In genomic region chr16:17759813-17760321, GRCm38 (mm10) we compare ENCODE assay signal across 7 mouse cellular contexts. TPM values are rescaled to one million over a fixed set of nuclear protein-coding genes. Genes with fewer than 3 reads are reported as not detected.
DNase-seq lines count a peak whose midpoint lies in the region; ATAC-seq and TF ChIP-seq lines count a peak whose summit lies in the region.

No protein-coding gene starts in this region.

- H3K27me3 ChIP-seq in forebrain, embryonic 15.5 days, result no peaks in the 10 kb centered on the region
- no peaks in the 10 kb centered on the region for H3K27me3 ChIP-seq in lung, embryonic 15.5 days

- H3K9ac ChIP-seq in forebrain, embryonic 15.5 days (replicated peaks), result peak overlapping the region; percentile 80
- peak overlapping the region; percentile 75 for H3K9ac ChIP-seq in lung, embryonic 15.5 days

- H3K9me3 ChIP-seq in forebrain, embryonic 15.5 days, result no peaks in the 10 kb centered on the region
- no peaks in the 10 kb centered on the region for H3K9me3 ChIP-seq in lung, embryonic 15.5 days

- peaks cover 34% of the 10 kb centered on the region for H3K4me1 ChIP-seq in forebrain, embryonic 15.5 days
- peaks cover 18% of the 10 kb centered on the region for H3K4me1 ChIP-seq in lung, embryonic 15.5 days

- ATAC-seq in forebrain, embryonic 15.5 days (replicated peaks), result peak; percentile 39; the same call in 1 of the 2 replicates
- ATAC-seq in lung, embryonic 15.5 days (ENCODE audit: borderline replicate concordance, extremely low read depth, low FRiP score, low TSS enrichment), result peak; percentile 52; the same call in 1 of the 2 replicates

- H3K36me3 ChIP-seq in forebrain, embryonic 15.5 days, result peaks cover 4% of the 10 kb centered on the region; the same call in 1 of the 2 replicates
- H3K36me3 ChIP-seq in lung, embryonic 15.5 days, result peaks cover 5% of the 10 kb centered on the region; the same call in 1 of the 2 replicates

- H3K4me3 ChIP-seq in forebrain, embryonic 15.5 days, result peak overlapping the region; percentile 60
- H3K4me3 ChIP-seq in layer of hippocampus, adult 2 months, result peak overlapping the region; percentile 59
- peak overlapping the region; percentile 59 for H3K4me3 ChIP-seq in lung, embryonic 15.5 days

- TF ChIP-seq CTCF in layer of hippocampus, adult 2 months (conservative IDR thresholded peaks at IDR 0.05), result no peak

- WGBS in forebrain, embryonic 15.5 days, result under 1% methylated on average over 52 of the region's 54 CpGs
- 1% methylated on average over 54 of the region's 54 CpGs for WGBS in lung, embryonic 15.5 days

- DNase-seq in T-cell, adult 2 months (ENCODE audit: low spot score), result peak; percentile 32
- peak; percentile 69 for DNase-seq in cerebellum, adult 11-12 months
- DNase-seq in heart, postnatal 4 days, result peak; percentile 64
- peak in 1 of 2 experiments; percentile 11 for DNase-seq in layer of hippocampus, adult 2 months (ENCODE audit: low spot score in 2 of 2)
- DNase-seq in retina, embryonic 14.5 days (ENCODE audit: low spot score), result peak; percentile 70

- H3K4me2 ChIP-seq in forebrain, embryonic 15.5 days (replicated peaks), result peak overlapping the region; percentile 74
- H3K4me2 ChIP-seq in lung, embryonic 15.5 days, result peak overlapping the region; percentile 89

- peak overlapping the region; percentile 65 for H3K27ac ChIP-seq in forebrain, embryonic 15.5 days (replicated peaks)
- H3K27ac ChIP-seq in layer of hippocampus, adult 2 months, result peak overlapping the region; percentile 89
- H3K27ac ChIP-seq in lung, embryonic 15.5 days, result peak overlapping the region; percentile 17; the same call in 1 of the 2 replicates

RNA-seq across cellular contexts. Expression of gene Klhl22, which starts 0.4 kb away (rescaled TPM):
- 69.7 and 72.1 TPM in 2 replicates for polyA plus RNA-seq in forebrain, embryonic 15.5 days (2015; fragmentation: Nextera tagmentation; extraction: Ambion mirVana)
- total RNA-seq in heart, postnatal 4 days (2021), result 10 to 100 TPM; 24.6 to 25.1 TPM
- total RNA-seq in layer of hippocampus, adult 2 months (2021), result 100 to 1,000 TPM; 101 TPM
- polyA plus RNA-seq in lung, embryonic 15.5 days (2015; fragmentation: Nextera tagmentation; extraction: Ambion mirVana), result 61.2 and 66.0 TPM in 2 replicates

RNA-seq across cellular contexts. Expression of gene Med15, which starts 27.2 kb away (rescaled TPM):
- 44.9 and 48.2 TPM in 2 replicates for polyA plus RNA-seq in forebrain, embryonic 15.5 days (2015; fragmentation: Nextera tagmentation; extraction: Ambion mirVana)
- total RNA-seq in heart, postnatal 4 days (2021), result 10 to 100 TPM; 40.4 to 44.4 TPM
- total RNA-seq in layer of hippocampus, adult 2 months (2021), result 10 to 100 TPM; 76.7 to 81.8 TPM
- polyA plus RNA-seq in lung, embryonic 15.5 days (2015; fragmentation: Nextera tagmentation; extraction: Ambion mirVana), result 37.2 and 41.7 TPM in 2 replicates

RNA-seq across cellular contexts. Expression of gene Scarf2, which starts 37.2 kb away (rescaled TPM):
- 1.3 TPM in 2 replicates for polyA plus RNA-seq in forebrain, embryonic 15.5 days (2015; fragmentation: Nextera tagmentation; extraction: Ambion mirVana)
- total RNA-seq in heart, postnatal 4 days (2021), result 10 to 100 TPM; 16.6 to 17.7 TPM
- 1 to 10 TPM; 2.5 to 2.7 TPM for total RNA-seq in layer of hippocampus, adult 2 months (2021)
- polyA plus RNA-seq in lung, embryonic 15.5 days (2015; fragmentation: Nextera tagmentation; extraction: Ambion mirVana), result 20.5 and 23.9 TPM in 2 replicates

Comparison
In these comparisons a context has a peak if more than half of its experiments do, and no peak if none do; other contexts are left out.
1. H3K27ac ChIP-seq: peak in every context shown above with its lines; median percentile 89 in layer of hippocampus, adult 2 months; 65 in forebrain, embryonic 15.5 days; 17 in lung, embryonic 15.5 days.
2. RNA of gene Scarf2, which starts 37.2 kb away (total RNA-seq): 16.6 to 17.7 TPM in heart, postnatal 4 days; 2.5 to 2.7 TPM in layer of hippocampus, adult 2 months; every median in the first group is over 4 times any median in the second.
3. Peak in every context shown above with its lines, with median percentiles within 50 percentile points of each other: H3K4me3 ChIP-seq.